Mouse (Mus musculus) heart, postnatal 0 days (tissue): ENCODE measurements at regions not wholly inside any gene's neighbourhood (a gene's known extent, or its start where the extent isn't known, plus 50 kb on each side); places are given as distances from the start of the nearest gene placed in this dataset.

Experiments
- CTCF ChIP-seq: IDR thresholded peaks from 2 replicates; pipeline ENCODE4 v1.5.1; 2016; ENCODE audit warnings: antibody characterized with exemption, control low read depth, low read depth
- EP300 ChIP-seq: IDR thresholded peaks from 2 replicates; pipeline ENCODE4 v1.6.1; 2016; ENCODE audit warnings: antibody characterized with exemption, low read depth

GRCm38 (mm10) chr4:4306922-4307321, 229.6 kb upstream of the Sdr16c6 start:
- TF ChIP-seq CTCF (no peak), EP300 (no peak)
